Mouse (Mus musculus): ENCODE data around the gene Gpbar1. TPM values are rescaled to one million over a fixed set of nuclear protein-coding genes. Genes with fewer than 3 reads are reported as not detected.

The Gpbar1 gene
- under 1 TPM; 0.49 to 0.56 TPM for total RNA-seq (2023)

DNA sequence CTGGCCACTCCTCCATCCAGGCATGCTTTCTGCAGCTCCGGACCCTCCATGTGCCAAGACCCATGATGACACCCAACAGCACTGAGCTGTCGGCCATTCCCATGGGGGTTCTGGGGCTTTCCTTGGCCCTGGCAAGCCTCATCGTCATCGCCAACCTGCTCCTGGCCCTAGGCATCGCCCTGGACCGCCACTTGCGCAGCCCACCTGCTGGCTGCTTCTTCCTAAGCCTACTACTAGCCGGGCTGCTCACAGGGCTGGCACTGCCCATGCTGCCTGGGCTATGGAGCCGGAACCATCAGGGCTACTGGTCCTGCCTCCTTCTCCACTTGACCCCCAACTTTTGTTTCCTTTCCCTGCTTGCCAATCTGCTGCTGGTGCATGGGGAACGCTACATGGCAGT lies at the start of gene Gpbar1:
Gene Gpbar1, plus strand, starts transcription at position 13 of the 400 bp plus-strand sequence.

DNA sequence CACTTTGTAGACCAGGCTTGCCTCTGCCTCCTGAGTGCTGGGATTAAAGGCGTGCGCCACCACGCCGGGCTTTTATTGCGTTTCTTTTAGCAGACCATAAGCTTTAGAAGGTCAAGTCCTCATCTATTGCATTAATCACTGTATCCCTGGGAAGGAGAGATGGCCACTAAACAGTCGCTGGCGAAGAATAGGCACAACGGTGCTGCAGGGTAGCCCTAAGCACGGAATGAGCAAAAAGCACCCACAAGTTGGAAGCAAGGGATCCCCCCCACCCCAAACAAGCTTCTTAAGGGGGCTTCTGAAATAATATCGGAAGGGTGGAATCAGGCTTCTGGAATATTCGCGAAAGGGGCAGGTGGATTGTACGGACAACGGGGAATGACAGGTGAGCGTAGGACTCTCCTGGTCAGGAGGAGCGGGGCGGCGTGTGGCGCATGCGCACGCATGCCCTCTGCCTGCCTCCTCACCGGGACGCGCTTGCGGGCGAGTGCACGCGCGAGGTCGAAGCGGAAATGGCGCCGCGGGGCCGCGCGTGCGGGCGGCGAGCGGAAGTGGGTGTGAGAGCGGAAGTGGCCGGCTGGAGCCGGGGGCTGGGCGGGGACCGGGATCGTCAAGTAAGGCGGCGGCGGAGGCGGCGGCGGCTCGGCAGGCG lies 42.3 kb upstream of the Gpbar1 start, which contains the start of gene Arpc2:
Gene Arpc2, plus strand, starts transcription at position 147 of the 652 bp plus-strand sequence.

DNA sequence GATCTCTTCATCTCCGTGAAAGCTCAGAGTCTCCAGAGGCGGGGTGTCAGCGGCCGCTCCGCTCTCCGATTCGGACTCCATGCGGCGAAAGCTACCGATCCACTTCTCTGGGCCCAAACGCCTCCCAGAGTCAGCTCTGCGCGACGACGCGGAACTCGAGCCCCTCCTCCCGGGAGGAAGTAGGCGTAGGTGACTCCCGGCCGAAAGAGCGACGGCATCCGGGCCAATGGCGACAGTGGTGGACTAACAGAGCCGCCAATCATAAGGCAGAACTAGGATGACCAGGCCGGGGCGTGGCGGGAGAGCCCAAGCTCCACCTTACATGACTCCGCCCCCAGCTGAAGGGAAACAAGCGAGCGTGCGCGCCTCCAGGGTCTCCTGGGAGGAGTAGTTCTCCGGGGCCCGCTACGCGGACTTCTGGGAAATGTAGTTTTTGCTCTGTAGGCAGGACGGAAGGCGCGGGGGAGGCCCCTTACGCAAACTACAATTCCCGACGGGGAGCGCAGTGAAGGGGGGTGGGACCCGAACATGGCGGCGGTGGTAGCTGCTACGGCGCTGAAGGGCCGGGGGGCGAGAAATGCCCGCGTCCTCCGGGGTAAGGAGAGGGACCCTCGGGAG lies 6.3 kb downstream of the Gpbar1 start, which contains the start of the genes Aamp and Pnkd:
Gene Aamp, minus strand, starts transcription at position 196 of the 618 bp plus-strand sequence.
Gene Pnkd, plus strand, starts transcription at position 388 of the 618 bp plus-strand sequence.

DNA sequence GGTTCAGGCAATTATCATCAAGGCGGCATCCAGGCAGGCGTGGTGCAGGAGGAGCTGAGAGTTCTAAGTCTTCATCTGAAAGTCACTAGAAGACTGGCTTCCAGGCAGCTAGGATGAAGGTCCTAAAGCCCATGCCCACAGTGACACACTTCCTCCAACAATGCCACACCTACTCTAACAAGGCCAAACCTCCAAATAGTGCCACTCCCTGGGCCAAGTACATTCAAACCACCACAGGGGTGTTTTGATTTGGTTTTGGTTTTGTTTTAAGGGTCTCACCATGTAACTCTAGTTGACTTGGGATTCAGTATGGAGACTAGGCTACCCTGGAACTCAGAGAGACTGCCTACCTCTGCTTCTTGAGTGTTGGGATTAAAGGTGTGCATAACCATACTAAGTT lies 27.2 kb downstream of the Gpbar1 start, which contains the start of gene Tmbim1:
Gene Tmbim1, minus strand, starts transcription at position 101 of the 400 bp plus-strand sequence.

Other genes with a start within 250 kb of the Gpbar1 start
- gene Tns1, start 154.1 kb upstream of the Gpbar1 start, total RNA-seq (2023) = 10 to 100 TPM in 1 of 2 experiments, 1 to 10 TPM in 1; 7.9 to 15.2 TPM
- 1 to 10 TPM; 3.2 to 4.6 TPM for gene Rufy4, start 153.0 kb upstream of the Gpbar1 start, total RNA-seq (2023)
- 100 to 1,000 TPM; 381 to 406 TPM for gene Cxcr2, start 124.6 kb upstream of the Gpbar1 start, total RNA-seq (2023)
- 1 to 10 TPM in 1 of 2 experiments, under 1 TPM in 1; 0.68 to 1.2 TPM for gene Cxcr1, start 83.9 kb upstream of the Gpbar1 start, total RNA-seq (2023)
- 100 to 1,000 TPM; 680 to 729 TPM for gene Arpc2, start 42.5 kb upstream of the Gpbar1 start, total RNA-seq (2023)
- 10 to 100 TPM; 65.6 to 68.3 TPM for gene Aamp, start 6.2 kb downstream of the Gpbar1 start, total RNA-seq (2023)
- 10 to 100 TPM; 12.1 to 15.3 TPM for gene Pnkd, start 6.4 kb downstream of the Gpbar1 start, total RNA-seq (2023)
- 10 to 100 TPM; 13.9 to 17.4 TPM for gene Tmbim1, start 27.1 kb downstream of the Gpbar1 start, total RNA-seq (2023)
- under 1 TPM in 1 of 2 experiments, not detected in 1; 0.18 TPM for gene Catip, start 83.6 kb downstream of the Gpbar1 start, total RNA-seq (2023)
- gene Slc11a1, start 96.6 kb downstream of the Gpbar1 start, total RNA-seq (2023) = 100 to 1,000 TPM; 207 to 235 TPM
- gene Ctdsp1, start 113.0 kb downstream of the Gpbar1 start, total RNA-seq (2023) = 100 to 1,000 TPM; 148 to 172 TPM
- under 1 TPM; 0.31 to 0.53 TPM for gene Vil1, start 130.8 kb downstream of the Gpbar1 start, total RNA-seq (2023)
- 10 to 100 TPM; 24.9 to 25.0 TPM for gene Cnot9, start 227.5 kb downstream of the Gpbar1 start, total RNA-seq (2023)